Mouse (Mus musculus): ENCODE data around the gene Rsad1. TPM values are rescaled to one million over a fixed set of nuclear protein-coding genes. Genes with fewer than 3 reads are reported as not detected.

The Rsad1 gene
- polyA plus RNA-seq, 2 experiments: 3.9 to 11.5 TPM

DNA sequence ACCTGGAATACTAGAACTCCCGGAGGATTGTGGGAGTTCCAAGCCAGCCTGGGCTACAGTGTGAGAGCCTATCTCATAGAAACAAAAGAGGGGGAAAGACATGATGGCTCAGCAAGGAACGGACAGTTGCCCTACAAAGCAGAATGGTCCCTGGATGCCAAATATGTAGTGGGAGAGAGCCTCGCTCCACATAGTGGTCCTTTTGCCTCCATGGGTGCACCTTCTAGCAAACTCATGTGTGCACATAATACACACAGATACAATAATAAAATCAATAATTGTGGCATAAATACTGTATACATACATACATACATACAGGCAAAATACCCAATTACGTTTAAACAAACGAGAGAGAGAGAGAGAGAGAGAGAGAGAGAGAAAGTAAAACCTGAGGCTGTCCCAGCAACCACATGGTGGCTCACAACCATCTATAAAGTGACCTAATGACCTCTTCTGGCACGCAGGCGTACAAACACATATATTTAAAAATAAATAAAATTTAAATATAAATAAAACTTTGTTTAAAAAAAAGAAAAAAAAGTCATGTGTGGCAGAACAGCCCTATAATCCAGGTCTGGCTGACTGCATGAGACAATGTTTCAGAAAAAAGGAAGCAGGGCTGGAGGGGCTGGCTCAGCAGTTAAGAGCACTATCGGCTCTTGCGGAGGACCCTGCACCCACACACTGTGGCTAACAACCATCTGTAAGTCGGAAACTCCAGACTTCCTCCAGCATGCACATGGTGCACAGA is 811 bp upstream of the Rsad1 start:
- WGBS: 64% methylated on average over 10 of the region's 10 CpGs
- Histone ChIP-seq H3K4me3 (replicated peaks; ENCODE audit: low read length) (no peak overlapping the region), H3K9me3 (ENCODE audit: control insufficient read depth, low read length) (no peaks in the 10 kb centered on the region), H3K36me3 (ENCODE audit: control insufficient read depth, insufficient read depth, low read length) (no peaks in the 10 kb centered on the region), H3K4me2 (replicated peaks; ENCODE audit: low read depth, low read length, severe bottlenecking) (0 out of 2 replicates have a peak overlapping the region, but pooled peaks have one; percentile 78), H3K27me3 (ENCODE audit: control insufficient read depth, insufficient read depth, low read length) (no peaks in the 10 kb centered on the region), H3K9ac (ENCODE audit: low read depth, low read length, severe bottlenecking) (no peak overlapping the region), H3K4me1 (ENCODE audit: control insufficient read depth, insufficient read depth, low read length) (peaks cover 12% of the 10 kb centered on the region), H3K27ac (replicated peaks; ENCODE audit: low read depth, low read length) (0 out of 2 replicates have a peak overlapping the region, but pooled peaks have one; percentile 10)
- ATAC-seq (ENCODE audit: low FRiP score, low read depth): no peak
- no peak for DNase-seq (ENCODE audit: low spot score)
- TF ChIP-seq POLR2A (IDR thresholded peaks at IDR 0.05; ENCODE audit: borderline replicate concordance, extremely low read depth, insufficient read depth, insufficient read length): no peak

DNA sequence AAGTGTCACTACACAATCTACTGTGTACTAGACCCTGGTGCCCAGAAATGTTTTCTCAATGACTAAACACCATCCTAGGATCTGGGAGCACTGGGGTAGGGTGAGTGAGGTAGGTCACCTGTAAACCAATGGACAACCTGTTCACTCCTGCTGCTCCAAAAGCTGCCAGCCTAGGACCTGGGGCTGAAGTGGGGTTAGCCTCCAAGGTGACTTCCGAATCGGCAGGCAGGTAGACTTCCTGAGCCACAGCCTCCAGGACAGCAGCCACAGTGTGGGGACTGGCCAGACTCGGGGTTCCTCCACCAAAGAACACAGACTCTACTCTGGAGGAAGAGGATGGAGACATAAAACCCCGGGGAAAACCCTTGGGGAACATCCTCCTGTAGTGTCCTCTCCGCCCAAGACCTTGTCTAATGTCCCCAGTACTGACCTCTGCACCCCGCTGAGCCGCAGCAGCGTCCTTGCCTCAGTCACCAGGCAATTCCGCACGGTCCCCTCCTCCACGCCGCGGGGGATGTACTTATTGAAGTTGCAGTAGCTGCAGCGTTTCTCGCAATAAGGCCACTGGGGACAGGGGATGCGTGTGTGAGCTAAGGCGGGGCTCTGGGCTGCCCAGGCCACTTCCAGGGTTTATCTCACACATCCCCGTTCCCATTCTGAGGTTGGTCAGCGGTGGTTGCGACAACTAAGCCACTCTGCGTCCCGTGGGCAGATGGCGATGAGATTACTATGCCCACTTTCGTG is 842 bp downstream of the Rsad1 start:
- Histone ChIP-seq H3K9me3 (ENCODE audit: control insufficient read depth, low read length) (no peaks in the 10 kb centered on the region), H3K36me3 (ENCODE audit: control insufficient read depth, insufficient read depth, low read length) (0 out of 2 replicates have a peak, but pooled peaks cover 4% of the 10 kb centered on the region), H3K4me2 (replicated peaks; ENCODE audit: low read depth, low read length, severe bottlenecking) (peak overlapping the region; percentile 78), H3K4me1 (ENCODE audit: control insufficient read depth, insufficient read depth, low read length) (peaks cover 17% of the 10 kb centered on the region), H3K4me3 (replicated peaks; ENCODE audit: low read length) (peak overlapping the region; percentile 57), H3K27ac (replicated peaks; ENCODE audit: low read depth, low read length) (no peak overlapping the region), H3K27me3 (ENCODE audit: control insufficient read depth, insufficient read depth, low read length) (no peaks in the 10 kb centered on the region), H3K9ac (ENCODE audit: low read depth, low read length, severe bottlenecking) (peak overlapping the region; percentile 66)
- no peak for DNase-seq (ENCODE audit: low spot score)
- TF ChIP-seq POLR2A (IDR thresholded peaks at IDR 0.05; ENCODE audit: borderline replicate concordance, extremely low read depth, insufficient read depth, insufficient read length): no peak
- 11% methylated on average over 24 of the region's 24 CpGs for WGBS
- no peak; the same call in 1 of the 2 replicates for ATAC-seq (ENCODE audit: low FRiP score, low read depth)

DNA sequence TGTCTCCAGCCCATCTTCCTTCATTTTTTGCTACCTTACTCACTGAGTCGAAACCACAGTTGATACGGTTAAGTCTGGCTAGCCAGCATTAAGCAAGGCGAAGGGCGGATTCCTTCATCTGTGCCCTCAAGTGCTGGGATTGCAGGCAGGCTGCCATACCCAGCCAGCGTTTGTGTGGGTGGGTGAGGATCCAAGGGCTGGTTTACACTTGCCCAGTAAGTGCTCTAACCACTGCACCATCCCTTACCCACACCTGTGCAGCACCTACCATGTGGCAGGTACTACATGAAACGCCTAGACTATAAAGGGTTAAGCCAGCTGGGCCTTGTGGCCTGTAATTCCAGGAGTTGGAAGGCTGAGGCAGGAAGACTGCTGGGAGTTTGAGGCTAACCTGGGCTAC is 1.8 kb downstream of the Rsad1 start:
- Histone ChIP-seq H3K4me3 (replicated peaks; ENCODE audit: low read length) (no peak overlapping the region), H3K9me3 (ENCODE audit: control insufficient read depth, low read length) (no peaks in the 10 kb centered on the region), H3K36me3 (ENCODE audit: control insufficient read depth, insufficient read depth, low read length) (peaks cover 9% of the 10 kb centered on the region; the same call in 1 of the 2 replicates), H3K27me3 (ENCODE audit: control insufficient read depth, insufficient read depth, low read length) (no peaks in the 10 kb centered on the region), H3K9ac (ENCODE audit: low read depth, low read length, severe bottlenecking) (no peak overlapping the region), H3K4me2 (replicated peaks; ENCODE audit: low read depth, low read length, severe bottlenecking) (no peak overlapping the region), H3K27ac (replicated peaks; ENCODE audit: low read depth, low read length) (no peak overlapping the region), H3K4me1 (ENCODE audit: control insufficient read depth, insufficient read depth, low read length) (peaks cover 17% of the 10 kb centered on the region)
- DNase-seq (ENCODE audit: low spot score): no peak
- TF ChIP-seq POLR2A (IDR thresholded peaks at IDR 0.05; ENCODE audit: borderline replicate concordance, extremely low read depth, insufficient read depth, insufficient read length): no peak
- no peak for ATAC-seq (ENCODE audit: low FRiP score, low read depth)
- WGBS: 90% methylated on average over 6 of the region's 6 CpGs

DNA sequence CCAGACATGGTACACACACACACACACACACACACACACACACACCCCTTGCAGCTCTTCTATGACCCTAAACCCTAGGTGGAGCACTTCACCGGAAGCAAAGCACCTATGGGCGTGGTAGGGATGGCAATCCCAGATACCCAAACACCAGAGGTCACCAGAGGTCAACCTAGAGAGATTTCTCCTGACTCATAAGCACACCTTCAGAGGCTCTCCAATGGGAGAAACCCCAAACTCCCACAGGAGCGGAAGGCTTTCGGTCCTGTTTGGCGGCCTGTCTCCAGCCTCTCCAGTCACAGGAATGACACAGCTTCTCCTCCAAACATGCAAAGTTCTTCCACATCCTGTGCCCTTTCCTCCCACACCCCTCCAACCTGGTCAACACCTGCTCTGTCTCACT is 2.7 kb downstream of the Rsad1 start:
- Histone ChIP-seq H3K36me3 (ENCODE audit: control insufficient read depth, insufficient read depth, low read length) (peaks cover 14% of the 10 kb centered on the region; the same call in 1 of the 2 replicates), H3K9me3 (ENCODE audit: control insufficient read depth, low read length) (no peaks in the 10 kb centered on the region), H3K27me3 (ENCODE audit: control insufficient read depth, insufficient read depth, low read length) (no peaks in the 10 kb centered on the region), H3K4me2 (replicated peaks; ENCODE audit: low read depth, low read length, severe bottlenecking) (no peak overlapping the region), H3K4me3 (replicated peaks; ENCODE audit: low read length) (no peak overlapping the region), H3K9ac (ENCODE audit: low read depth, low read length, severe bottlenecking) (no peak overlapping the region), H3K27ac (replicated peaks; ENCODE audit: low read depth, low read length) (no peak overlapping the region), H3K4me1 (ENCODE audit: control insufficient read depth, insufficient read depth, low read length) (peaks cover 17% of the 10 kb centered on the region)
- TF ChIP-seq POLR2A (IDR thresholded peaks at IDR 0.05; ENCODE audit: borderline replicate concordance, extremely low read depth, insufficient read depth, insufficient read length): no peak
- WGBS: 96% methylated on average over 5 of the region's 5 CpGs
- DNase-seq (ENCODE audit: low spot score): no peak
- no peak for ATAC-seq (ENCODE audit: low FRiP score, low read depth)

DNA sequence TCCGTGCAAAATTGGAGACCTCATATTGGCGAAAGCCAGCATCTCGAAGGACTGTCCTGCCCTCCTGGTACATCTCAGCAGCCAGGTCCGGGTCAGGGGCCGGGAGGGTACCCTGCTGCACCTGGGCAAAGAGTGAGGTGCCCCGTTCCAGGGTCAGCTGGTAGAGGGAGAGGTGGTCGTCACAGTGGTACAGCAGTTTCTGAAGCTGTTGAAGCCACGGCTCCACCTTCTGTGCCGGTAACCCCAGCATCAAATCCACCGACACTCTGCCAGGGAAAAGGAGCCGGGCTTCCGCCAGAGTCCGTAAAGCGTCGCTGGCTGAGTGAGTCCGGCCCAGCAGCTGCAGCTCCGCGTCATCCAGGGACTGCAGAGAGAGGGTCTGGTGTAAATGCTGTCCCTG is 4.6 kb downstream of the Rsad1 start:
- TF ChIP-seq POLR2A (IDR thresholded peaks at IDR 0.05; ENCODE audit: borderline replicate concordance, extremely low read depth, insufficient read depth, insufficient read length): no peak
- no peak overlapping the region for H3K27ac ChIP-seq (replicated peaks; ENCODE audit: low read depth, low read length)
- ATAC-seq (ENCODE audit: low FRiP score, low read depth) (no peak), DNase-seq (ENCODE audit: low spot score) (no peak)
- H3K4me2 ChIP-seq (replicated peaks; ENCODE audit: low read depth, low read length, severe bottlenecking): peak overlapping the region; percentile 34
- 57% methylated on average over 18 of the region's 18 CpGs for WGBS
- 0 out of 2 replicates have a peak overlapping the region, but pooled peaks have one; percentile 8 for H3K9ac ChIP-seq (ENCODE audit: low read depth, low read length, severe bottlenecking)
- peaks cover 14% of the 10 kb centered on the region; the same call in 1 of the 2 replicates for H3K36me3 ChIP-seq (ENCODE audit: control insufficient read depth, insufficient read depth, low read length)
- no peak overlapping the region for H3K4me3 ChIP-seq (replicated peaks; ENCODE audit: low read length)
- no peaks in the 10 kb centered on the region for H3K9me3 ChIP-seq (ENCODE audit: control insufficient read depth, low read length)
- peaks cover 14% of the 10 kb centered on the region for H3K4me1 ChIP-seq (ENCODE audit: control insufficient read depth, insufficient read depth, low read length)
- H3K27me3 ChIP-seq (ENCODE audit: control insufficient read depth, insufficient read depth, low read length): no peaks in the 10 kb centered on the region
